Mouse (Mus musculus) lung, embryonic 15.5 days (tissue): ENCODE measurements at regions not wholly inside any gene's neighbourhood (a gene's known extent, or its start where the extent isn't known, plus 50 kb on each side); places are given as distances from the start of the nearest gene placed in this dataset.

Experiments used
- ATAC-seq: fragments of 200-750 bp; cut with Nextera tagmentation; 2 replicates; pipeline ENCODE4 v1.8.0; 2017; ENCODE audit warnings: moderate number of reproducible peaks, borderline replicate concordance; ENCODE audit not compliant: low FRiP score, low TSS enrichment; ENCODE audit errors: extremely low read depth
- H3K27ac ChIP-seq: fragments of 300-500 bp; sonication (generic); 2 replicates; pipeline ENCODE4 v1.5.1; 2015; ENCODE audit warnings: moderate library complexity, mild to moderate bottlenecking, inconsistent platforms
- H3K27me3 ChIP-seq: fragments of 300-500 bp; sonication (generic); 2 replicates; pipeline ENCODE4 v1.6.1; 2015; ENCODE audit warnings: inconsistent platforms
- H3K36me3 ChIP-seq: fragments of 300-500 bp; sonication (generic); 2 replicates; pipeline ENCODE4 v1.6.1; 2015; ENCODE audit warnings: inconsistent platforms
- H3K4me1 ChIP-seq: fragments of 300-500 bp; sonication (generic); 2 replicates; pipeline ENCODE4 v1.6.1; 2015; ENCODE audit warnings: inconsistent platforms
- H3K4me2 ChIP-seq: fragments of 300-500 bp; sonication (generic); 2 replicates; pipeline ENCODE4 v1.6.1; 2015; ENCODE audit warnings: inconsistent platforms, mild to moderate bottlenecking, moderate library complexity
- H3K4me3 ChIP-seq: fragments of 300-500 bp; sonication (generic); 2 replicates; pipeline ENCODE4 v1.5.1; 2015; ENCODE audit warnings: mild to moderate bottlenecking, inconsistent platforms
- H3K9ac ChIP-seq: fragments of 300-500 bp; sonication (generic); 2 replicates; pipeline ENCODE4 v1.6.1; 2015; ENCODE audit warnings: inconsistent platforms
- H3K9me3 ChIP-seq: fragments of 300-500 bp; sonication (generic); 2 replicates; pipeline ENCODE4 v1.6.1; 2016; ENCODE audit warnings: inconsistent platforms
- WGBS: fragments of 180-500 bp; shearing (Covaris S2); methylation state at CpG from one replicate; pipeline ENCODE4 v1.1.7; 2015; 5-methylcytosine and 5-hydroxymethylcytosine counted together

DNA sequence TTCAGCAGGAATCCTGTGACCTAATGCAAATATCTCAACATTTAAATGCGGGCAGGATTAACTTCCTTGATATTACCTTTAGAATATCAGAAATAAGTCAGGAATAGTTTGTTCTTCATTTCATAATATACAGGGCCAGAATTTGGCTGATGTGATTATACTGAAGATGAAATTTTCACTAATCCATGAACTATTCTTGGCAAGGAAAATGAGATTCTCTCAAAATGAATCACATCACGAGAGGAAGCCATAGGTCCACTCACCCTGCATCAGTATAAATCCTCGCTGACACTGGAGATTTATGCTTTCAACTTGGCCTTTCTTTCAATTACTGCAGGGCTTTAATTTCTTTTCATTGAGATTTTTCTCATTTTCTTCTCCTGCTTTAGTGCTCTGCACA is 159.5 kb upstream of the Samsn1 start:
- Histone ChIP-seq H3K4me3 (no peak overlapping the region), H3K4me2 (no peak overlapping the region), H3K36me3 (no peaks in the 10 kb centered on the region), H3K9ac (no peak overlapping the region), H3K9me3 (no peaks in the 10 kb centered on the region), H3K4me1 (no peaks in the 10 kb centered on the region), H3K27me3 (no peaks in the 10 kb centered on the region), H3K27ac (no peak overlapping the region)
- no peak for ATAC-seq
- WGBS, result 80% methylated on average over 3 of the region's 3 CpGs

- Histone ChIP-seq H3K4me3 (no peak overlapping the region), H3K27me3 (no peaks in the 10 kb centered on the region), H3K9ac (no peak overlapping the region), H3K4me2 (no peak overlapping the region), H3K4me1 (no peaks in the 10 kb centered on the region), H3K36me3 (no peaks in the 10 kb centered on the region), H3K9me3 (no peaks in the 10 kb centered on the region), H3K27ac (no peak overlapping the region)
- WGBS, result 66% methylated on average over 2 of the region's 2 CpGs
- ATAC-seq, result no peak
Observed at GRCm38 (mm10) chr16:76167651-76168050, 145.6 kb upstream of the Samsn1 start.

DNA sequence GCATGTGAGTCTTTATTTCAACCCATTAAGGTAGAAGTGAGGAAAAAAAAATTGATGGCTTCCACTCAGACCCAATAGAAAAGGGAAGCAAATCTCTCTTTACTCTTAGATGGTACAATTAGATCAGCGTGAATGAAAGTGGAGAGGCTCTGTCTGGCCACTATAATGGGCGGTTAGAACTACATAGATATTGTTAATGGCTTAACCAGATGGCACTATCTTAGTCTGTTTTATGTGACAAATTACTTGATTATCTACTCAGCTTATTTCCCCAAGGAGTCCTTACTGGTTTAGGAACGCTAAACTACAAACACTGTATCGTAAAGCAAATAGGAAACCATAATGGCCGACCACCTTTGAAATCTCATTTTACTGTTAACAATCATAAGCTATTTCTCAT is 138.8 kb upstream of the Samsn1 start:
- H3K9me3 ChIP-seq, result no peaks in the 10 kb centered on the region
- no peaks in the 10 kb centered on the region for H3K36me3 ChIP-seq
- no peak overlapping the region for H3K4me2 ChIP-seq
- no peak for ATAC-seq
- WGBS, result 86% methylated on average over 5 of the region's 5 CpGs
- no peaks in the 10 kb centered on the region for H3K27me3 ChIP-seq
- no peak overlapping the region for H3K9ac ChIP-seq
- no peaks in the 10 kb centered on the region for H3K4me1 ChIP-seq
- no peak overlapping the region for H3K27ac ChIP-seq
- no peak overlapping the region for H3K4me3 ChIP-seq

- H3K27me3 ChIP-seq, result no peaks in the 10 kb centered on the region
- no peaks in the 10 kb centered on the region for H3K9me3 ChIP-seq
- no peaks in the 10 kb centered on the region for H3K36me3 ChIP-seq
- H3K4me3 ChIP-seq, result no peak overlapping the region
- WGBS, result 88% methylated on average over 7 of the region's 7 CpGs
- no peak overlapping the region for H3K9ac ChIP-seq
- peaks cover 11% of the 10 kb centered on the region for H3K4me1 ChIP-seq
- no peak overlapping the region for H3K27ac ChIP-seq
- no peak for ATAC-seq
- no peak overlapping the region for H3K4me2 ChIP-seq
Observed at GRCm38 (mm10) chr16:76158585-76158984, 136.5 kb upstream of the Samsn1 start.

GRCm38 (mm10) chr16:76153766-76154525 is 131.9 kb upstream of the Samsn1 start:
- 56% methylated on average over 12 of the region's 12 CpGs for WGBS
- H3K27ac ChIP-seq, result no peak overlapping the region
- no peaks in the 10 kb centered on the region for H3K27me3 ChIP-seq
- ATAC-seq, result peak; percentile 70; the same call in 1 of the 2 replicates
- H3K9me3 ChIP-seq, result no peaks in the 10 kb centered on the region
- H3K4me1 ChIP-seq, result peaks cover 11% of the 10 kb centered on the region
- no peaks in the 10 kb centered on the region for H3K36me3 ChIP-seq
- H3K9ac ChIP-seq, result no peak overlapping the region
- no peak overlapping the region; the same call in 1 of the 2 replicates for H3K4me2 ChIP-seq
- H3K4me3 ChIP-seq, result no peak overlapping the region

- 68% methylated on average over 5 of the region's 5 CpGs for WGBS
- no peaks in the 10 kb centered on the region for H3K27me3 ChIP-seq
- no peak overlapping the region for H3K4me2 ChIP-seq
- no peak overlapping the region for H3K27ac ChIP-seq
- H3K4me1 ChIP-seq, result peaks cover 8% of the 10 kb centered on the region; the same call in 1 of the 2 replicates
- no peaks in the 10 kb centered on the region for H3K9me3 ChIP-seq
- H3K36me3 ChIP-seq, result no peaks in the 10 kb centered on the region
- no peak overlapping the region for H3K9ac ChIP-seq
- no peak overlapping the region for H3K4me3 ChIP-seq
- ATAC-seq, result no peak
Observed at GRCm38 (mm10) chr16:76149581-76149980, 127.5 kb upstream of the Samsn1 start.

DNA sequence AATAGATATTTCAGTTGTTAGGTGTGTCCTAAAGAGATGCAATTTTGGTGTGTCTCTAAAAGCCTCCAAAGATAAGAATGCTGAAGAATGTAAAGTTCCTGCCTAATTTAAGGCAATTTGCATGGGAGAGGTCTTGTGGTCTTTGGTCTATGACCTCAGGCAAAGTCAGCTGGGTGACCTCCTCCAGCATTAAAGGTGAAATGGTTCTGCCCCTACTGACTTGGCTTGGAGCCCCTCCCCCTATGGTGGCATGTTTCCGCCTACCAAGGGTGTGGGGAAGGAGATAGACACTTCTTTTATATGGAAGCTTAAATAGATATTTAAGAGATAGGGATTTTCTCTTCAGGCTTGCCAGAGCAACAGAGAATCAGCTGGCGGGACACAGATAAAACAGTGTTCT is 111.8 kb upstream of the Samsn1 start:
- Histone ChIP-seq H3K27me3 (no peaks in the 10 kb centered on the region), H3K4me2 (no peak overlapping the region), H3K9me3 (no peaks in the 10 kb centered on the region), H3K27ac (no peak overlapping the region), H3K36me3 (no peaks in the 10 kb centered on the region), H3K4me3 (no peak overlapping the region), H3K9ac (no peak overlapping the region), H3K4me1 (no peaks in the 10 kb centered on the region)
- no peak for ATAC-seq
- WGBS, result 90% methylated on average over 2 of the region's 2 CpGs

DNA sequence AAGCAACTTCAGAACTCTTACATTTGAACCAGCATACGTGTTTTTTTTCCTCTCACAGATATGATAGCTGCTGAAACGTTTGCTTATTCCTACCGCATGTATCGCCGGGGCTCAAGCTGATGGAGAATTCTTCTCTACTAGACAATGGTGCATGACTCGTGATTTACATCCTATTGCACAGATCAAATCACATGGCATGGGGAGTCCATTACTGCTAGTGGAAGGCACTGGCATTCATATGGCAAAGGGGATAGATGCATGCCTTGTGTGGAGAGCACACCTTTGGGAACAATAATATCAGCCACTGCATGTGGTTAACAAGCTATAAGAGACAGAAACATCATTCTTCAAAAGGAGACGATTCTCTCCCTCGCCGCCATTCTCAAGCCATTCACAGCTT is 108.4 kb upstream of the Samsn1 start:
- no peak overlapping the region for H3K27ac ChIP-seq
- no peaks in the 10 kb centered on the region for H3K27me3 ChIP-seq
- no peaks in the 10 kb centered on the region for H3K36me3 ChIP-seq
- no peaks in the 10 kb centered on the region for H3K4me1 ChIP-seq
- no peak overlapping the region for H3K4me2 ChIP-seq
- no peaks in the 10 kb centered on the region for H3K9me3 ChIP-seq
- no peak overlapping the region for H3K9ac ChIP-seq
- 84% methylated on average over 9 of the region's 9 CpGs for WGBS
- no peak for ATAC-seq
- H3K4me3 ChIP-seq, result no peak overlapping the region

DNA sequence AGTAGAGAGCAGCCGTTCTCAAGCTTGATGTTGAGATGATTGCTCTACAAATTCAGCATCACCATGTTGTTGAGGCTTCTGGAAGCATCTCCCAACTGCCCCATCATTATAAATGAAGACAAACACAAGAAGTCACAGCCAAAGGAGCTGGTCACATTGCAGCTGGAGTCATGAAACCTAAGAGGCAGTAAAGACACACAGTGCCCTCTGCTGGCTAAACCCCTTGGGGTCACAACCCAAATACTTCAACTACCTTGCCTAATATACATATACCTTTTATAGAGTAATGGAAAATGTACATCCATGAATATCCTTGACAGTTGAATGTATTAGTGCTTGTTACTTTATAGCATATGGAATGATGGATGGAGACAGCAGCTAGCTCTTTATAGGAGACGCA is 107.9 kb upstream of the Samsn1 start:
- H3K9ac ChIP-seq, result no peak overlapping the region
- no peak overlapping the region for H3K27ac ChIP-seq
- no peaks in the 10 kb centered on the region for H3K4me1 ChIP-seq
- no peaks in the 10 kb centered on the region for H3K36me3 ChIP-seq
- H3K9me3 ChIP-seq, result no peaks in the 10 kb centered on the region
- H3K4me3 ChIP-seq, result no peak overlapping the region
- no peaks in the 10 kb centered on the region for H3K27me3 ChIP-seq
- H3K4me2 ChIP-seq, result no peak overlapping the region
- 82% methylated on average over 2 of the region's 2 CpGs for WGBS
- ATAC-seq, result no peak

GRCm38 (mm10) chr16:76123021-76123384 is 100.9 kb upstream of the Samsn1 start:
- Histone ChIP-seq H3K4me1 (no peaks in the 10 kb centered on the region), H3K9me3 (no peaks in the 10 kb centered on the region), H3K27ac (no peak overlapping the region), H3K4me3 (no peak overlapping the region), H3K36me3 (no peaks in the 10 kb centered on the region), H3K4me2 (no peak overlapping the region), H3K9ac (no peak overlapping the region), H3K27me3 (no peaks in the 10 kb centered on the region)
- ATAC-seq, result no peak
- 47% methylated on average over 5 of the region's 5 CpGs for WGBS

DNA sequence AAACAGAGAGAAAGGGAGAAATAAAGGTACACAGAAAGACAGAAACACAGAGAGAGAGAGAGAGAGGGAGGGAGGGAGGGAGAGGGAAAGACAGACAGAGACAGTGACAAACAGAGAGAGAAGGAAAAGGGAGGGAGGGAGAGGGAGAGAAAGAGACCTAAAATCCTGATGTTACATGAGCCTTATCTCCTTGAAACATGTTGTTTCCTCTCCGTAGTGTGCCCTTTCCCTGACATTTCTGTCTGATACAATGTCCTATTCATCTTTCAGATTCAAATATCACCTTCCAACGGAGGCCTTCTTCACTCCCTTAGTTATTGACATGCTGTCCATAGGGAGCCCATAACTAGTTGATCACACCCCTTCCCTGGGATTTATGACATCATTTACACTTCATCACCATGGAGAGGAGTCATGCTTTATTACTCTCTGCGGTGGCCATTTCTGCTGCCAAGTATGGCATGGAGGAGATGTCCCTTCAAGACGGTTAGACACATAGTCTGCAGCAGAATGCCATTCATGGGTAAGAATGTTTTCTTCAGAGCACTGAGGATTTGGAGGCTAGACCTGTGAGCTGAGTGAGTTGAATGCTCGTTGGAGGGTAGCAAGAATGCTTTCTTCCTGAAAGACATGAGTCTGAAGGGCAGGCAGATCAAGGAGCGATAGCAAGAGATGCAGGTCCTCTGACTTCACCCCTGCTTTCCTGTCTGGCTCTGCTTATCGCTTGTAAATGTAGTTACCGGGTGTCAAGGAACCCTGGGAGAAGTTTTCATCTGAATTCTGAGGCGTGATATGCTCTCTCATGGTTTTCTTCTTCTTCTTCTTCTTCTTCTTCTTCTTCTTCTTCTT is 100.3 kb upstream of the Samsn1 start:
- H3K27me3 ChIP-seq, result no peaks in the 10 kb centered on the region
- no peak overlapping the region for H3K4me3 ChIP-seq
- H3K9ac ChIP-seq, result no peak overlapping the region
- H3K27ac ChIP-seq, result no peak overlapping the region
- H3K36me3 ChIP-seq, result no peaks in the 10 kb centered on the region
- ATAC-seq, result no peak
- no peak overlapping the region for H3K4me2 ChIP-seq
- 58% methylated on average over 9 of the region's 9 CpGs for WGBS
- no peaks in the 10 kb centered on the region for H3K9me3 ChIP-seq
- no peaks in the 10 kb centered on the region for H3K4me1 ChIP-seq

GRCm38 (mm10) chr16:76120712-76121111 is 98.6 kb upstream of the Samsn1 start:
- no peaks in the 10 kb centered on the region for H3K27me3 ChIP-seq
- H3K9ac ChIP-seq, result no peak overlapping the region
- H3K4me3 ChIP-seq, result no peak overlapping the region
- ATAC-seq, result no peak
- 90% methylated on average over 2 of the region's 2 CpGs for WGBS
- no peaks in the 10 kb centered on the region for H3K9me3 ChIP-seq
- H3K36me3 ChIP-seq, result no peaks in the 10 kb centered on the region
- no peak overlapping the region for H3K27ac ChIP-seq
- no peak overlapping the region for H3K4me2 ChIP-seq
- H3K4me1 ChIP-seq, result no peaks in the 10 kb centered on the region
